Mouse (Mus musculus) small intestine, adult 2 months (tissue): ENCODE data around the gene Ptcd1.

Source experiments
- CTCF ChIP-seq: fragments of 200-500 bp; IDR thresholded peaks from 2 replicates; pipeline ENCODE4 v1.5.1; 2012; ENCODE audit warnings: low read depth, mild to moderate bottlenecking, control low read depth, inconsistent platforms, low read length, moderate library complexity, mixed read lengths; ENCODE audit not compliant: insufficient replicate concordance, insufficient read length; ENCODE audit errors: extremely low read depth
- POLR2A ChIP-seq: fragments of 200-500 bp; IDR thresholded peaks from 2 replicates; pipeline ENCODE4 v1.6.1; 2012; ENCODE audit warnings: low read depth, mild to moderate bottlenecking, control low read depth, inconsistent platforms, low read length, moderate library complexity

DNA sequence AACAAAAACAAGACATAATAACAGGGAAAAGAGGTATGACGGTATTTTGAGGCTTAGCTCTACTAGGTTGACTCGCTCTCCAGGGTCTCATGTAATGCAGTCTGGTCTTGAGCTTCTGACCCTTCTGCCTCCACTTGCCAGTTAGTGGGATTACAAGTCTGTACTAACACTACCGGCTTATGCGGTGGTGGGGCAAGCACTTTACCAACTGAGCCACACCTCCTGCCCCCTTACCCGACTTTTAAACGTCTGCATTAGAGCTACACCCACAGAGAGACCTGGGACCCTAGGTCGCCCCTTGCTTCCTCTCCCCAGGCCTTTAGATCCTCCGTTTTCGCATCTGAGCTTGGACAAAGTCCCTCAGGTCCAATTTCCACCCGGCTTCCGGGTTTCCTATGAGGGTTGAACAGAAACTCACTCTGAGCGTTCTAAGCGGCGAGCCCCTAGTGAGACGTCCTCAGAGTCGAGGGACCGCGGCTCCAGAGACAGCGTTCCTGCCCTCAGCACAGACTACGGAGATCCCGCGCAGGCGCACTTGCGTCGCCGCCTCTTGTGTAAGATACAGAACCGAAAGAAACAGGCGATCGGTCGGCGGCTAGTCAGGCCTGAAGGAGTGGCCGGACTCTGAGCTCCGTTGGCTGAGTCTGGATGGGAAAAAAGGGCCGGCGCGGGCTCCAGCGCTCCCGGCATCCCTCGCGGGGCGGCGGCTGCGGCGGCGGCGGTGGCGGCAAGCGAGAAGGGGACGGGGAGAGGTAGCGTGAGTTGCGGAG, at the start of gene Ptcd1, which contains the start of gene Cpsf4:
- TF ChIP-seq POLR2A: peak; percentile 68
- TF ChIP-seq CTCF: 0 out of 2 replicates have a peak, but pooled peaks have one; percentile 5
